Mouse (Mus musculus): ENCODE data around the gene Gsg1l2. TPM values are rescaled to one million over a fixed set of nuclear protein-coding genes. Genes with fewer than 3 reads are reported as not detected.

Gsg1l2 gene
- polyA plus RNA-seq, 1 experiment from 2014 or later, result not detected

DNA sequence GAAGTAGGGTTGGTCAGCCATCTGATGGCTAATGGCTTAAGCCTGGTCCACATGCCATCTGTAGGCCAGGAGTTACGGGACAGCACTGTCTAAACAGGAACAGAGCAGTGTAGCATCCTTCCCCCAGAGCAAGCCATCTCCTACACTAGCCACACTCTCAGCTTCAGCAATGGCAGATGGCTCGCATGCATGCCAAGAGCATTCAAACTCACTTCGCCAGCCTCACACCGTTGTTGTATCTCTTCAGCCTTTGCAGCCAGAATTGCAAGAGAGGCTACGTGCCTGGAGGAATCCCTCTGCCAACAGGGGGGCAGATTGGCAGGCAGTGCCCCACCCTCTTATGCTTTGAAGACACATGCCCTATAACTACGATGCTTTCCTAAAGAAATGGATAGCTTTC, 47.2 kb downstream of the Gsg1l2 start:
- 94% methylated on average over 6 of the region's 6 CpGs for whole genome bisulfite sequencing
- ATAC-seq, result no peak
- H3K27ac ChIP-seq, result no peak overlapping the region

DNA sequence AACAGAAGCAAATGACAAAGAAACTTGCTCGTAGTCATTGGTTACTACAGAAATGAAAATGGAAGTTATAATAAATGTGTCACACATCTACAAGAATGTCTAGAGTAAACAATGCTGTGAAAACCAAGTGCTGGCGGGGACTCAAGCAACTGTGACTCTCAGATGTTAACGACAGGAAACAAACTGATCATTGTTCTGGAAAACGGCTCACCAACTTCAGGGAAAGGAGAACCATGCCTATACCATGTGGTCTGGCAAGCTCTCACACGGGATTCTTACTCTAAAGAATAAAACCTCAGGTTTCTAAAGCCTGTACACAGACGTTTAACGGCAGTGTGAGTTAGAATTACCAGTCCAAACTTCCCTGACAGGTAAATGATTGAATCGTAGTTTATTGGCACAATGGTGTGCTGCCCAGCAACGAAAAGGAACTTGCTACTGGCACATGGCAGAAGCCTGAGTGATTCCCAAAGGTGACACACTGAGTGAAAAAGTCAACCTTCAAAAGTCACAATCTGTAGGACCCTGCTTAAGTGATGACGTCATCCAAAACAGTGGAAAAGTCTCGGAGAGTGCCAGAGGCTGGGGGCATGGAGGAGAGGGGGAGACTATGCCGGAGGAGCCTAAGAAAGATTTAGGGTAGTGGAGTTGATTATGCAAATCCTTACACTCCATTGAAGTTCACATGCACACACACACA, 54.1 kb downstream of the Gsg1l2 start:
- no peak for ATAC-seq
- H3K36me3 ChIP-seq, result no peaks in the 10 kb centered on the region
- no peaks in the 10 kb centered on the region for H3K9me3 ChIP-seq
- H3K27me3 ChIP-seq, result no peaks in the 10 kb centered on the region
- no peaks in the 10 kb centered on the region for H3K4me1 ChIP-seq (replicated peaks)
- H3K4me3 ChIP-seq (replicated peaks), result no peak overlapping the region
- no peak overlapping the region for H3K4me2 ChIP-seq (replicated peaks)
- no peak overlapping the region for H3K27ac ChIP-seq
- no peak overlapping the region for H3K9ac ChIP-seq (replicated peaks)
- WGBS, result 58% methylated on average over 12 of the region's 12 CpGs

More for the DNA sequence above, 47.2 kb downstream of the Gsg1l2 start:
- 0 out of 2 replicates have a peak, but pooled peaks cover 3% of the 10 kb centered on the region for H3K4me1 ChIP-seq (replicated peaks)
- no peaks in the 10 kb centered on the region for H3K9me3 ChIP-seq
- no peak overlapping the region for H3K4me3 ChIP-seq (replicated peaks)
- no peaks in the 10 kb centered on the region for H3K36me3 ChIP-seq
- no peaks in the 10 kb centered on the region for H3K27me3 ChIP-seq
- no peak overlapping the region for H3K4me2 ChIP-seq (replicated peaks)
- no peak overlapping the region for H3K9ac ChIP-seq (replicated peaks)

DNA sequence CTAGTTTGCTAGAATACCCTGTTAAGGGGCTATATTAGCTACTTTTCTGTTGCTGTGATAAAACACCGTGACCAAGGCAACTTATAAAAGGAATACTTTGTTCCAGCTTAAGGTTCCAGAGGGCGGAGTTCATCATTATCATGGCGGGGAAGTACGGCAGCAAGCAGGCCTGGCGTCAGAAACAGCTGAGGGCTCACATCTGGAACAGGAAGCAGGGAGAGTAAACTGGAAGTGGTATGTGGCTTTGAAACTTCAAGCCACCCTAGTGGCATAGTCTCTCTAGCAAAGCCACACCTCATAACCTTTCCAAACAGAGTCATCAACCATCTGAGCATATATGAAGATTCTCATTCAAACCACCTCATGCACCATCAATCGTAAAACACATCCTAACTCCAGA, 55.1 kb downstream of the Gsg1l2 start:
- Histone ChIP-seq H3K4me2 (replicated peaks) (no peak overlapping the region), H3K9me3 (no peaks in the 10 kb centered on the region), H3K36me3 (no peaks in the 10 kb centered on the region), H3K4me1 (replicated peaks) (no peaks in the 10 kb centered on the region), H3K27ac (no peak overlapping the region), H3K9ac (replicated peaks) (no peak overlapping the region), H3K27me3 (no peaks in the 10 kb centered on the region), H3K4me3 (replicated peaks) (no peak overlapping the region)
- ATAC-seq, result no peak
- 85% methylated on average over 6 of the region's 6 CpGs for WGBS

- Histone ChIP-seq H3K4me2 (replicated peaks) (no peak overlapping the region), H3K9ac (replicated peaks) (no peak overlapping the region), H3K27ac (no peak overlapping the region), H3K4me3 (replicated peaks) (no peak overlapping the region), H3K36me3 (no peaks in the 10 kb centered on the region), H3K9me3 (no peaks in the 10 kb centered on the region), H3K27me3 (no peaks in the 10 kb centered on the region), H3K4me1 (replicated peaks) (no peaks in the 10 kb centered on the region)
- ATAC-seq, result no peak
- 84% methylated on average over 5 of the region's 5 CpGs for WGBS
Observed at GRCm38 (mm10) chr11:67831820-67832219, 57.4 kb downstream of the Gsg1l2 start.

DNA sequence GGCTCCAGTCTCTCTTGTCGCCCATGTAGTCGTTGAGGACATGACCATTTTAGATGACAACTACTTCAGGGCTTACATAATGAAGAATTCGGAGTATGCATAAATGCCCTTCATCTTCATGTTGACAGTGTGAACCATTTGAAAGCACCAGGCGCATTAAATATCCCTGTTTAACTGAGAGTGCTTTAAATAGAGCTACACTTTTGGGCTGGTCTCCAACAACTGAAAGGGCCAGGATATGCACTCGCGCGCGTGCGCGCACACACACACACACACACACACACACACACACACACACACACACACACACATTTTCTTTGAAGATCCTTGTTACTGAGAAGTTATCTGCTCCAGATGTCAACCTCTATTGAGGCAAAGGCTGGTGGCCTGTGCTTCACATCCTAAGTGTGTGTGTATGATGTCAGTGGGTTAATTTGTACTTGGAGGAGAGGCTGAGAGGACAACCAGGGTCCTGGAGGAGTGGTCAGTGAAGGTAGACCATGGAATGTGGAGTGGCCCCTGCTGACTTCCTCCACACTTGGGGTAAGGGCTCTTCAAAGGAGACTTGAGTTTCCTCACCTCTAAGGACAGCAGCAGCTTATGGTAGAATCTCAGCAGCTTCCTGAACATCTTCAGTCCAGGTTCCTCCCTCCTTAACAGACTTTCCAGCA, 61.1 kb downstream of the Gsg1l2 start:
- Histone ChIP-seq H3K4me2 (replicated peaks) (no peak overlapping the region), H3K27ac (no peak overlapping the region), H3K27me3 (no peaks in the 10 kb centered on the region), H3K4me1 (replicated peaks) (no peaks in the 10 kb centered on the region), H3K36me3 (no peaks in the 10 kb centered on the region), H3K9ac (replicated peaks) (no peak overlapping the region), H3K4me3 (replicated peaks) (no peak overlapping the region), H3K9me3 (no peaks in the 10 kb centered on the region)
- no peak for ATAC-seq
- 92% methylated on average over 10 of the region's 10 CpGs for WGBS

Other genes starting within 250 kb of the Gsg1l2 start
- gene Rcvrn, start 79.3 kb upstream of the Gsg1l2 start, polyA plus RNA-seq (2015; fragmentation: Nextera tagmentation; extraction: Ambion mirVana), result not detected in 2 replicates
- not detected in 2 replicates for gene Glp2r, start 3.5 kb upstream of the Gsg1l2 start, polyA plus RNA-seq (2015; fragmentation: Nextera tagmentation; extraction: Ambion mirVana)
- gene Dhrs7c, start 23.6 kb downstream of the Gsg1l2 start, polyA plus RNA-seq (2015; fragmentation: Nextera tagmentation; extraction: Ambion mirVana), result not detected in 2 replicates
- gene Usp43, start 147.5 kb downstream of the Gsg1l2 start, polyA plus RNA-seq (2015; fragmentation: Nextera tagmentation; extraction: Ambion mirVana), result 0.13 and 0.23 TPM in 2 replicates
- gene Cfap52, start 191.0 kb downstream of the Gsg1l2 start, polyA plus RNA-seq (2015; fragmentation: Nextera tagmentation; extraction: Ambion mirVana), result 1.4 and 2.2 TPM in 2 replicates
- gene Stx8, start 191.6 kb downstream of the Gsg1l2 start, polyA plus RNA-seq (2015; fragmentation: Nextera tagmentation; extraction: Ambion mirVana), result 67.4 and 69.2 TPM in 2 replicates